Mouse (Mus musculus) layer of hippocampus, adult 9-10 months (tissue): Measurements from ENCODE around the gene Pfkfb2.

Experiments used
- DNase-seq: peaks from one replicate; pipeline ENCODE4 v3.0.0; 2022; ENCODE audit warnings: low spot score

Pfkfb2 gene

GRCm38 (mm10) chr1:130729153-130729552 lies at the start of gene Pfkfb2:
TSS of gene Pfkfb2 (minus strand) at chr1:130729253.
- no peak for DNase-seq

- no peak for DNase-seq
Measured at GRCm38 (mm10) chr1:130776645-130777044, 47.6 kb upstream of the Pfkfb2 start.

- no peak for DNase-seq
Measured at GRCm38 (mm10) chr1:130775691-130776331, 46.8 kb upstream of the Pfkfb2 start.

GRCm38 (mm10) chr1:130775234-130775633 lies 46.2 kb upstream of the Pfkfb2 start:
- DNase-seq, result no peak

- no peak for DNase-seq
Measured at GRCm38 (mm10) chr1:130770981-130771494, 42.0 kb upstream of the Pfkfb2 start.

GRCm38 (mm10) chr1:130770487-130770886 lies 41.4 kb upstream of the Pfkfb2 start:
- no peak for DNase-seq

GRCm38 (mm10) chr1:130769925-130770324 lies 40.9 kb upstream of the Pfkfb2 start:
- DNase-seq, result no peak

GRCm38 (mm10) chr1:130767066-130767465 lies 38.0 kb upstream of the Pfkfb2 start:
- DNase-seq, result no peak

- no peak for DNase-seq
Measured at GRCm38 (mm10) chr1:130764027-130764461, 35.0 kb upstream of the Pfkfb2 start.

GRCm38 (mm10) chr1:130762045-130762760 lies 33.1 kb upstream of the Pfkfb2 start:
- no peak for DNase-seq

- no peak for DNase-seq
Measured at GRCm38 (mm10) chr1:130761597-130761996, 32.5 kb upstream of the Pfkfb2 start.

- DNase-seq, result no peak
Measured at GRCm38 (mm10) chr1:130759689-130760088, 30.6 kb upstream of the Pfkfb2 start.

- DNase-seq, result no peak
Measured at GRCm38 (mm10) chr1:130746819-130747218, 17.8 kb upstream of the Pfkfb2 start.

GRCm38 (mm10) chr1:130745591-130745990 lies 16.5 kb upstream of the Pfkfb2 start:
- no peak for DNase-seq

GRCm38 (mm10) chr1:130744961-130745360 lies 15.9 kb upstream of the Pfkfb2 start:
- DNase-seq, result no peak

- no peak for DNase-seq
Measured at GRCm38 (mm10) chr1:130744217-130744616, 15.2 kb upstream of the Pfkfb2 start.

- no peak for DNase-seq
Measured at GRCm38 (mm10) chr1:130743775-130744174, 14.7 kb upstream of the Pfkfb2 start.

- no peak for DNase-seq
Measured at GRCm38 (mm10) chr1:130742201-130742600, 13.1 kb upstream of the Pfkfb2 start.

- DNase-seq, result no peak
Measured at GRCm38 (mm10) chr1:130740781-130741720, 12.0 kb upstream of the Pfkfb2 start.

GRCm38 (mm10) chr1:130740227-130740648 lies 11.2 kb upstream of the Pfkfb2 start:
- no peak for DNase-seq

GRCm38 (mm10) chr1:130739636-130740035 lies 10.6 kb upstream of the Pfkfb2 start:
- no peak for DNase-seq

- no peak for DNase-seq
Measured at GRCm38 (mm10) chr1:130738551-130739106, 9.6 kb upstream of the Pfkfb2 start.
